Mouse (Mus musculus) skeletal muscle tissue, postnatal 0 days (tissue): ENCODE data around the gene R3hdm2. TPM values are rescaled to one million over a fixed set of nuclear protein-coding genes. Genes with fewer than 3 reads are reported as not detected.

Source experiments
- polyA plus RNA-seq: library from polyadenylated mRNA; unstranded; fragments of >200 nt; fragmentation: Nextera tagmentation; extraction: Ambion mirVana; gene quantifications from 2 replicates; pipeline ENCODE4 v1.2.1, GENCODE M21; 2015

R3hdm2 gene
- 19.0 and 21.7 TPM in 2 replicates for polyA plus RNA-seq

DNA sequence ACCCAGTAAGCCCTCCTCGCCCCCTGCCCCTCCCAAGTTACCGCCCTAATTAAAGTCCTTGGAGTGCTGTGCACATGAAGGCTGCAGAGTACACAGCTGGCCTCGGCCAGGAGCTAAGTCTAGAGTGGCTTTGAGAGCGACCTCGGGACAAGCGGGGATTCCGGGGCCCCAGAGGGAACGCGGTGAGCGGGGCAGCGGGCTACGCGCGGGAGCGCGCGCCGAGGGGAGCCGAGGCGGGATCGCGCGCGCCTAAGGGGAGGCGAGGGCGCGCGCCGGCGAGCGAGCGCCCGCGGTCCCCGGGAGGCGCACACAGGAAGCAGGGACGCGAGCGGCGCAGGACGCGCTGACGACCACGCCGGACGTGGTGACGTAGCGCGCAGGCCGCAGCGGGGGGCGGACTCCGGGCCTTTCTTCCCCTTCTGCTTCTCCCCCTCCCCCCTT is at the start of gene R3hdm2:
Gene R3hdm2, plus strand, starts transcription at position 77 of the 441 bp plus-strand sequence.

DNA sequence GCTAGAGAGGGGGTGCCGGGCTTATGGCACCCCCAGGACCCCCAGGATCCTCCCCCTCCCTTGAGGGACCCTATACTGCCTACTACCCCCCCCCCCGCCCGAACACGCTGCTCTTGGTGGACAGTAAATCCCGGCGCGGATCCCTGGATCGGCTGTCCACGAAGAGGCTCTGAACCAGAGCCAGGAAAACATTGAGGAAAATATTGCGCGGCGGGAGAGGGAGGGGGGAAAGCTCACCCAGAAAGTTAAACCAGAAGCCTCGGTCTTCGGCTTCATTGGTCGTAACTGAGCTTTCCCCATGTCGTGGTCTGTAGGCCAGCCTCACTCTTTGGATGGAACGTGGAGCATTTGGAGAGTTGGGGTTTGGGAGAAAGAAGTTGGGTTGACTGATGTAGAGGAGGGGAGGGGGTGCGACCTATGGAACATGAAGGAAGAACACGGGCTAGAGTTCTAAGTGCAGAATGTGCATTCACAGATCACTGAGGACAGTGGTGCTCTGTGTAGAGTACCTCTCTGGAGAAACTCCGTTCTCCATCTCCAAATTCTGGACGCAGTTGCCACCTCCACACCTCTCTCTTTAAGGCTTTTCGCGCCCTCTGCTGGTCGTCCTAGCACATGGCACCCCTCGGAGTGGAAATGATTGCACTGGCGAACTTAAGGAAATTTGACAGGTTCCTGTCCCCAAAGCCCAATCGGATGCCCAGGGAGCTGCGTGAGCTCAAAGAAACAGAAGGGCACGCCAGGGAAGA is 38.1 kb upstream of the R3hdm2 start, which contains the start of gene Gli1:
Gene Gli1, minus strand, starts transcription at position 84 of the 749 bp plus-strand sequence.

GRCm38 (mm10) chr10:127353909-127354895 is 25.9 kb upstream of the R3hdm2 start, which contains the start of gene Inhbe:
TSS of gene Inhbe (minus strand) at chr10:127354411.

DNA sequence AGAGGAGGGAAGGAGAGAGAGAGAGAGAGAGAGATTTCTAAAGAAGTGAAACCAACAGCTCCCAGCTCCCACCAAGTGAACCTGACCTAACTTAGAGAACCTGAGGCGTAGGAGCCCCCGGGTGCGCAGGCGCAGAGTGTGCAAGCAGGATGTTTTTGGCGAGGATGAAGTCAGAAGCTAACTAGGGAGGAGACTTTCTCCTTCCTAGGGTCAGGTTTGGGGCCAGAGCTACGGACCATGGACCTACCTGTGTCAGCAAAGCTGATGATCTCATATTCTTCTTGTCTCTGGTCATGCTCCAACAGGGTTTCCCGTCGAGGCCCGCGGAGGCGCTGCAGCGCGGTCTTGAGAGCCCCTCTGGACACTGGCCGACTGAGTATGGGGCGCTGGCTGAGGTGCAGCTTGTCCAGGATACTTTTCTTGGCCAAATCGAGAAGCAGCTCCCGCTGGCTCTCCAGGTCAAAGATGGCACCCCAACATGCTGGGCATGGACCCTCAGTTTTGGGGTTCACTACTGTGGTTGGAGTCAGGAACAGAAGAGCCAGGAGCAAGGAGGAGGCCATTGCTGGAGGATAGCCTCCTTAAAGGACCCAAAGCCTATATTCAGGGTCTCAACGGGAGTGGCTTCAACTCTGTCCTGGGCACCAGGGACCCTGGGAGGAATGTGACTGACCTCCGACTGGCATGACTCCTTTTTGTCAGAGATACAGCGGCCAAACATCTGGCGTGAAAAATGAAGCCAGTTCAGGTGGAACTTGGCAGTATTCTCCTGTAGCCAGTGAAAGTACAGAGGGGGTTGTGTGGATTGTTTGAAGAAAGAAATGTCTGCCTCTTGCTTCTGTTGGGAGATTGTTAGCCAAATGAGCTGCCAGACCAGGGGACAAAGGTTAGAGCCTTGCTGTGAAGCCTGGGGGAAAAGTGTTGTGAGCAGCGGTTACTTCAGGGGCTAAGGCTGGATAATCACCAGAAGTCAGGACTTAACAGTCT is 10.0 kb upstream of the R3hdm2 start, which contains the start of gene Inhbc:
Gene Inhbc, minus strand, starts transcription at position 598 of the 987 bp plus-strand sequence.

GRCm38 (mm10) chr10:127500894-127501893 is 121.1 kb downstream of the R3hdm2 start, which contains the start of gene Stac3:
TSS of gene Stac3 (plus strand) at chr10:127501686.

DNA sequence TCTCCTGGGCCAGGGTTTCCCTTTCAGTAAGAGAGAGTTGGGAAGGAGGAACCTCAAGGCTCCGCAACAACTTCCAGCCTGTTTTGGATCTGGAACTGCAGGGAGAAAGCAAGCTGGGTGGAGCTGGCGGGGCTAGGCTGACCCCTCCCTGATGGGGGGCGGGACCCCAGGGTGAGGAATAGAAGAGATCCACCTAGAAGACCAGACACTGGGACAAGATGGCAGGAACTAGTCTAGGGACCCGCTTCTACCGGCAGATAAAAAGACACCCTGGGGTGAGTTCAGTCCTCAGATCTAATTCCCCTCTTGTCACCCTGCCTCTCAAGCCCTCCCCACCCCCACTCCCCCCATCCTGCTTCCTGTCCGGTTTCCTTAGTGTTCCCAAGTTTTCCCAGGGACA is 134.6 kb downstream of the R3hdm2 start, which contains the start of gene Ndufa4l2:
Gene Ndufa4l2, plus strand, starts transcription at position 204 of the 400 bp plus-strand sequence.

GRCm38 (mm10) chr10:127522088-127522581 is 142.0 kb downstream of the R3hdm2 start, which contains the start of gene Shmt2:
TSS of gene Shmt2 (minus strand) at chr10:127522444.

GRCm38 (mm10) chr10:127534036-127534928 is 154.2 kb downstream of the R3hdm2 start, which contains the start of gene Nxph4:
TSS of gene Nxph4 (minus strand) at chr10:127534559.

Other genes starting within 250 kb of the R3hdm2 start
- gene B4galnt1, start 215.1 kb upstream of the R3hdm2 start, polyA plus RNA-seq = 1.1 and 1.8 TPM in 2 replicates
- gene Slc26a10, start 199.7 kb upstream of the R3hdm2 start, polyA plus RNA-seq = 1.7 and 2.8 TPM in 2 replicates
- 20.1 and 22.7 TPM in 2 replicates for gene Arhgef25, start 190.2 kb upstream of the R3hdm2 start, polyA plus RNA-seq
- gene Dtx3, start 184.6 kb upstream of the R3hdm2 start, polyA plus RNA-seq = 30.4 and 37.8 TPM in 2 replicates
- 7.4 and 9.7 TPM in 2 replicates for gene Pip4k2c, start 168.7 kb upstream of the R3hdm2 start, polyA plus RNA-seq
- gene Kif5a, start 117.0 kb upstream of the R3hdm2 start, polyA plus RNA-seq = 0.39 and 0.58 TPM in 2 replicates
- gene Dctn2, start 114.0 kb upstream of the R3hdm2 start, polyA plus RNA-seq = 134 and 144 TPM in 2 replicates
- 7.5 and 7.8 TPM in 2 replicates for gene Mbd6, start 91.3 kb upstream of the R3hdm2 start, polyA plus RNA-seq
- 62.6 and 65.6 TPM in 2 replicates for gene Mars, start 68.5 kb upstream of the R3hdm2 start, polyA plus RNA-seq
- gene Arhgap9, start 58.4 kb upstream of the R3hdm2 start, polyA plus RNA-seq = 3.8 and 5.7 TPM in 2 replicates
- 2.0 and 2.2 TPM in 2 replicates for gene Gli1, start 38.4 kb upstream of the R3hdm2 start, polyA plus RNA-seq
- not detected in 2 replicates for gene Inhbe, start 25.9 kb upstream of the R3hdm2 start, polyA plus RNA-seq
- gene Inhbc, start 9.9 kb upstream of the R3hdm2 start, polyA plus RNA-seq = not detected in 2 replicates
- gene Stac3, start 121.4 kb downstream of the R3hdm2 start, polyA plus RNA-seq = 123 and 126 TPM in 2 replicates
- gene Ndufa4l2, start 134.6 kb downstream of the R3hdm2 start, polyA plus RNA-seq = 28.6 and 40.9 TPM in 2 replicates
- 28.6 and 34.5 TPM in 2 replicates for gene Shmt2, start 142.1 kb downstream of the R3hdm2 start, polyA plus RNA-seq
- gene Nxph4, start 154.2 kb downstream of the R3hdm2 start, polyA plus RNA-seq = 2.0 and 2.1 TPM in 2 replicates
- gene Lrp1, start 240.8 kb downstream of the R3hdm2 start, polyA plus RNA-seq = 38.9 and 46.3 TPM in 2 replicates